Mouse (Mus musculus): Measurements from ENCODE around the gene Myo6.
"Not testable (repeated sequence)": the region's sequence is repeated elsewhere in the genome, so short reads cannot be mapped to it uniquely, and the experiment has no call there.

Myo6 gene

DNA sequence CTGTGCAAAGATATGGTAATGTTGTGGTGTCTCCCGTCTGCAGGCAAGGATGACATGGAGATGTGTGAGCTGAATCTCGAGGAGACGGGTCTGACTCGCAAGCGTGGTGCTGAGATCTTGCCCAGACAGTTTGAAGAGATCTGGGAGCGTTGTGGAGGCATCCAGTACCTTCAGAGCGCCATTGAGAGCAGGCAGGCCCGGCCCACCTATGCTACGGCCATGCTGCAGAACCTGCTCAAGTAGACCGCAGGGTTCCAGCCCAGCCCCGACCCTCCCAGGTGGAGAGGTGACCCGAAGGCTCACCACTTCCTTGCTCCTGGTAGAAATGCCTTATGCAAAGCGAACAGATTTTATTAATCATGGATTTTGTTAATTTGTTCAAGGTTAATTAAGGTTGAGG, 142.8 kb downstream of the Myo6 start:
- DNase-seq: no peak

DNA sequence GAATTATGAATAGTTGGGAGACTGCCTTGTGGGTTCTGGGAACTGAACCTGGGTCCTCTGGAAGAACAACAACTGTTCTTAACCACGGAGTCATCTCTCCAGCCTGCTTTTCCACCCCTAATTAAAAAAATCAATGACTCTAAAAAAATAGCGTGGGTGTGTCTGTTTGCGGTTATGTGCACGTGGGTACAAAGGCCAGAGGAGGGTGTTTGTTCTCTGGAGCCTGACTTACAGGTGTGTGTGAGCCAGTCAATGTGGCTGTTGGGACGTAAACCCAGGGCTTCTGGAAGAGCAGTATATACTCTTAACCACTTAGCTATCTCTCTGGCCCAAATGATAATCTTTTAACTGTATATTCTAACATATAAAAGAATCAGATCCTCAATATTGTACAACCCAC, 148.8 kb downstream of the Myo6 start:
- no peak for DNase-seq

DNA sequence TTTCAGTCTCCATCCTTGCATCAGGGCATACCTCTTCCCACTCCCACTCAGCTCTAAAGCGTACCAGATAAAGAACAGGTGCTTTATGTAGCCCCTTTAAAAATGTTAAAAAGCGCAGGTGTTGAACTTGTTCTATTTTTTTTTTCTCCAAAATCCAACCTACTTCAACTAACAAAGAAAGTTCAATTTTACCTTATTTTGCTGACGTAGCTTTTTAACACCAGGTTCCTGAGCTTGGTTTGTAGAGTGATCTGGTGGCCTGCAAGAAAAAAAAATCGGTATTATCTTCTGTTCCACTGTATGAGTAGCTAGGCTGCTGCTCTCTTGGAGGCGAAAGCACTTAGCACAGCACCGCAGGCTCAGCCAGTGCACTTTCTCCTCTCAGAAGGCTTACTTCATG, 151.1 kb downstream of the Myo6 start:
- DNase-seq: no peak

DNA sequence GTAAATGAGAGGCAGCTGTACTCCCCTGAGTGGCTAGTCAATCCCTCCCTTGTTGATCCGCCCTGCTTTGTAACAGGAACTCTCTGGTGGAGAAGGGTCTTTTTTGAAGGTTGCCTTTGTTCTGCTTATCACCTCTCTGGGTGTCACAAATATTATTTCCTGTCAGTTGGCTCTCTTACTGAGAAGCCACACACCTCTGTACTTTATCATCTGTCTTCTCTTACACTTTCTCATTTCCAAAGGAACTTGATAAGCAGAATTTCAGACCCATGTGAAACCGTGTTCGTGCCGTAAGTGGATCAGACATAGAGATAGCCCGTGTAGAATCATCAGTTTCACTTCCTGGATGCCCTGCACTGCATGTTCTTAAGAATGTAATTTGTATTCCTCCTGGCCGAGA, 153.2 kb downstream of the Myo6 start:
- DNase-seq: no peak

DNA sequence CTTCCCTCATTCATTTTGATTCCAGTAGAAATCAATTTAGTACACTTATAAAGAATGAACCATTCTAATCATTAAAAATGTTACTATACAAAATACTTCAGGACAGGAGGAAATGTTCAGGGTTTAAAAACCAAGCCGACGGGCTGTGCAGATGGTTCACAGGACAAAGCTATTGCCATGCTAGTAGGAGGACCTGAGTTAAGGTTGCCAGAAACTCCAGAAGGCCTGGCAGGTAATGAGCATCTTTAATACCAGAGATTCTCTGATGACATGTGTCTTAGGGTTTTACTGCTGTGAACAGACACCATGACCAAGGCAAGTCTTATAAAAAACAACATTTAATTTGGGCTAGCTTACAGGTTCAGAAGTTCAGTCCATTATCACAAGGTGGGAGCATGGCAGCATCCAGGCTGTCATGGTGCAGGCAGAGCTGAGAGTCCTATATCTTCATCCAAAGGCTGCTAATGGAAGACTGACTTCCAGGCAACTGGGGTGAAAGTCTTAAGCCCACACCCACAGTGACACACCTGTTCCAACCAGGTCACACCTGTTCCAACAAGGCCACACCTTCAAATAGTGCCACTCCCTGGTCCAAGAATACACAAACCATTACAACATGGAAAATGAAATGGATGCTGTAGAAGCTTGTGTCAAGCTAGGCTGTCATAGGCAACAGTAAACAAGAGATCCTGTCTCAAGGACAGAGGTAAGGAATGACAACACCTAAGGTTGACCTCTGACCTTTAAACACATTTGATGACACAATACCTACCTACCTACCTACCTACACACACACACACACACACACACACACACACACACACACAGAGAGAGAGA, 156.4 kb downstream of the Myo6 start:
- not testable (repeated sequence) for DNase-seq

DNA sequence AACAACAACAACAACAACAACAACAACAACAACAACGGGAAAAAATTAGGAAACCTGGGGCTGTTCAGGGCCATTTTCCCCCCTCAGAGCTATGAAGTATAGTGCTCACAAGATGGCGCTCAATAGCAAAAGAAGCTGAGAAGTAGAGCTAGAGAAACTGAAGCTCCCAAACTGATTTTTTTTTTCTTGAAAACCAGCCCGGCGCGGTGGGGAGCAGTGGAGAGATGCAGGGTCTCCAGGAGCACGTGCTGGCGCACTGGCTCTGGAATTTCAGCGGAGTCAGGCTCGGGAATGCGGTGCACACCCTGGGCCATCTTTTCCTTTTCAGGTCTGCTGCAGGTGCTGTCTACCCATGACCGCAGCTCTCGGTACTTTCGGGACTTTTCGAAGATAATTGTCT, 167.3 kb downstream of the Myo6 start:
- DNase-seq: peak; percentile 28

DNA sequence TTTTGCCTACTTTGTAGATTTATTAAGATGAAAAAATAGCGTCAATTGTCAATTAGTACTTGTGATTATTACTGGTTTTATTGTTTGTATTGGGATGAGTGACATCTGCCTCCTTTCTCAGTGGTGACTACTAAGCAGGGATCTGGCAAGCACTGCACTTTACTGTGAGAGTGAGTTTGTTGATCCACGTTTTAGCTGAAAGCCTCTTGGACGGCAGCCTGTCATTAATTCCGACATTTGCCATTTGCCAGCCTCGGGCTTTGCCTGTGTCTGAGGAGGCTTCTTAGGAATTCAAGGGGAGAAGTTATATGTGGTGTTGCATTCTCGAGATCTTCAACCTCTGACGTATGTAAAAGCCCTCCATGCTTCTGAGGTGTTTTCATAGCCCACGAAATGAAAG, 168.6 kb downstream of the Myo6 start:
- DNase-seq: no peak

DNA sequence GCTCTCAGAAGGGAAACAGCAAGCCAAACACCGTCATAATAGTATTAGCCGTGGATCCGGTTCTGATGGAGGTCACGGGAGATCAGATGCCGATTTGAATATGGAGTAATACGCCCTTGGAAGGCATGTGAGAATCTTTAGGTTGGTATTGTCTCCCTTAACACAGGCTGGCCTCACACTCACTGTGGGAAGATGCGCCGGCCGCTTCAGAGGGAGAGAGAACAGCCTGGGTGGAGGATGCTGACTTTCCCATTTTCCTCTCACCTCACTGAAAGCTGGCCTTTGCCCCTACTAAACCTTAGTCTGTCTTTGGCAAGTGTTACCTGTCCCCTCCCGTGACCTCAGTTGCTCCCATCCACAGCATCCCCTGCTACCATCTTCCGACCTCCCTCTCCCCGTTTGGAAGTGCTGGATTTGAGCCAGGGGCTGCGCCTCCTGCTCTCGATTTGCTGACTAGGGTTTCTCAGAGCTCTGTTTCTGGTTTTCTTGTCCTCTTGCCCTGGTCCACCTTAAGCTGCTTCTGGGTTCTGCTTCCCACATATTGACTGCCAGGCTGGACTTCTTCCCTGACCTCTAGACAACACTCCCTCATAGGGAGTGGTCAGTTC, 169.3 kb downstream of the Myo6 start:
- DNase-seq: peak; percentile 10

DNA sequence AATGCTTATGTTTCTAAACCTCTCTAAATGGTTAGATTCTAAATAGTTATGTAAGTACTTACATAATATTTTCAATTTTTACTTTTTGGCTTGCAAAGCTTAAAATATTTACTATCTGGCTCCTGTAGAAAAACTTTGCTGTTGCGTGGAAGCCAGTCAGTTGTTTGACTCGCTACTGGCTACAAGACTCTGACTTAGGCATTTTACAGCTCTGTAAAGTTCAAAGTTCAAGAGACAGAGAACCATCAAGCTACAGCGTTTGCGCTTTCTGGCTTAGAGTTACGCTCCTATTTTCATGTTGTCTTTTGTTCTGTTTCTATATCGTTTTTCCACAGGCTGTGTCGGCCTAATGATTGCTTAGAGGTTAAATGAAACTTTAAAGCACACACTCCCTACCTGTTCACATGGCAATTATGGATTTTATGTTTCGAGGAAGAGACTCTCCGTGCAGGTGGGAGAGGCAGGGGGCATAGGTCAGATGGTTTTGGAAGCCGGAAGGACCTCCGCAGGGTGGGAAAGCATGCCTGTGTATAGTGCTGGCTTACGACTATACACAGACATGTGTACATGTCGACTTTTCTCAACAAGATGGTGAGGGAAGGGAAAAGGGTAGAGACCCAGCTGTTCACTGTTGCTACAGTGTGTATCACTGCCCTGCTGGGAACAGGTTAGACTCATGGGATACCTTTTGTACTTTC, 171.0 kb downstream of the Myo6 start:
- no peak for DNase-seq

DNA sequence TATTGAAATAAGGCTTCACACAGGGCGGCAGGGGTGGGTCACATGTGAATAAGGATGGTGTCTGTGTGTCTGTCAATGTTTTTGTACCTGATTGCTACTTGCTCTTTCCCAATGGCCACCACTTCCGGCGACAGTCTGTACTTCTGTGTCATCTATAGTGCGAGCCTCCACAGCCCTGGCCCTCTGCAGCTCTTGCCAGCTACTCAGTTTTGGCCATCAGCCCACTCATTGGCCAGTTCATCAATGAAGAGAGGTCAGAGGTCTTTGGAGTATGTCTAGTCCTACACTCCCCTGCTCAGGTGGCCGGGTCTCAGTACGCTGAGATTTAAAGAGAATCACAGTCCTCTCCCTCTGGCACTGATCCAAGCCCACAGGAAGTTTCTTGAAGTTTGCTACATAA, 173.2 kb downstream of the Myo6 start:
- no peak for DNase-seq

DNA sequence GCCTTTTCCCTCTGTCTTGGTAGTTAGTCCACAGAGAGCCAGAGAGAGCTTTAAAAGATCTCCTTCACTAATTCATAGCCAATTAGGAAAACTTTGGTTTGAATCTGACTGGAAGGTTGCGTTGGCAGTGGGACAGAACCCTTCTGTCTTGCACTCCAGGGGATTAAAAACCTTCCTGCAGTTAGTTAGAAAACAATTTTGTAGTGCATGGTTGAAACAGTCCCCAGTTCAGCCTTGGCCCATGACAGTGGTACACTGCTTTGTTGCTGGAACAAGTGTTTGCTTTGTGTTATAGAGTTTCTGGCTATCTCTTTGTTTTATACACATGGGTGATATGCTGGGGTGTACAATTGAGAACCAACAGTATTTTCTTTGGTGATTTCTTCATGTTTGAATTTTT, 176.1 kb downstream of the Myo6 start:
- DNase-seq: no peak

DNA sequence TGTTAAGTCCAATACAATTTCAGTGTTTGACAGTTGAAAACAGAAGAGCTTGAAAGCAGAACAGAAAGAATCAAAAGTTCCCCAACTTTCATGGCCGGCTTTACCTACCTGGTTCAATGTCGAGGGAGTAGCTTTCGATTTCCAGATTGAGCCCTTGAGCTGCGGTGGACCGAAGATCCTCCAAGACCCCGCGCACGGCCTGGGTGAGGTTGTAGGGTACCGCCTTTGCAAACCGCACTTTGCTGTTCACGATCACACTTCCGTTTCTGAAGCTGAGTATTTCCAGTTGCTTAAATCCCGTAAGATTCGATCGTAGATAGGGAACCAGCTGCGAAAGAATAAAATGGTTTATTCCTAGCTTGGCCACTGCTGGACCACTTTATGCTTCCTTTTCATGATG, 176.9 kb downstream of the Myo6 start:
- DNase-seq: no peak

DNA sequence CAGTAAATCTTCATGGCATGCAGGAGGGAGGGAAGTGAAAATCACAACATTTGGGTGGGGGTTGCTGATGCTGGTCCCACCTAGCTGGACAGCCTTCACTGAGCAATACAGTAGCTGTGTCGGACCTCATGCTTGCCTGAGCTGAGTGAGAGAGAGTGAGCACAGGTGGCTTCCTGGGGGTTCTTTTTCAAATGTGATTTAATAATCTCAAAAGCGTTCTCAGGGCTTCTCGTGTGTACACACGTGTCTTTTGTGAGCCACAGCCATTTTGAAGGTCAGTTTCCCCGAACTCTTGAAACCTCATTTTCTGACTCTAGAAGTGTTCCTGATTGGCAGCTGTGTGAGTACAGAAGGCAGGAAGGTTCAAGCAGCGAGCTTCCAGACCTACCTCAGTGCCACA, 177.7 kb downstream of the Myo6 start:
- no peak for DNase-seq

DNA sequence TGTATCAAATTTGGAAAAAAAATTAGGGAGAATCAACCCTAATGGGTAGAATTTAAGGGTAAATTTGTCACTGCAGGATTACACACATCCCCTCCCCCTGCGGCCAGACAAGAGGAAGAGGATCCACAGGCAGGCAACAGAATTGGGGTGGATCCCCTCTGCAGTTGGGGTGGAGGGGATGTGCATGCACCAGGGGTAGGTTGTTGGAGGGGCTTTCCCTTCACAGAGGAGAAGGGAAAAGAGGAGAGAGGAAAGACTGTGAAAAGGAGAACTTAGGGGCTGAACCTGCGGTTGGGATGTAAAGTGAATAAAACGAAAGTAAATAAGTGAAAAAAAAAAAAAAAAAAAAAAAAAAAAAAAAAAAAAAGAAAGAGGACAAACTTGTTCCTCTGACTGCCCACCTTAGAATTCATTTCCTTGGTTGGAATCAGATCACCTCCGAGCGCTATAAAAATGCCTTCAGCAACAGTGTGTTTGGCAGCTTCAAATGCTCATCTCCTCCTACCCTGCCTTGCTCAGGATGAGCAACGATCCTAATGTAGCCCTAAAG, 179.7 kb downstream of the Myo6 start:
- no peak for DNase-seq

DNA sequence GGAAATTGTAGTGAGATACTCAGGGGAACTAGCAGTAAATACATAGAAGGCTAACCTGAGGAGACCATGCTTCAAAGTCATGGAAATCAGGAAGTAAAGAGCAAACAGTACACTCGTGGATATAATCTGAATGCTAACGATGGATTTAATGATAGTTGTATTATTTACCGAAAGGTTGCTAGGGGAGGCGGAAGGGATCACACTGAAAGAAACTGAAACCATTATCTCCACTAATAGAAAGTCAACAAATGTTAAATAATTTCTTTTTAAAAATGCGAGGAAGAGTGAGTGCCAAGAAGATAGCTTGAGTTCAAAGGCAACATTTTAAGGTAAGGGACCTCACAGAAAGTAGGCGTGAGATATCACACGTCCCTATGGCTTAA, 186.5 kb downstream of the Myo6 start:
- DNase-seq: no peak

DNA sequence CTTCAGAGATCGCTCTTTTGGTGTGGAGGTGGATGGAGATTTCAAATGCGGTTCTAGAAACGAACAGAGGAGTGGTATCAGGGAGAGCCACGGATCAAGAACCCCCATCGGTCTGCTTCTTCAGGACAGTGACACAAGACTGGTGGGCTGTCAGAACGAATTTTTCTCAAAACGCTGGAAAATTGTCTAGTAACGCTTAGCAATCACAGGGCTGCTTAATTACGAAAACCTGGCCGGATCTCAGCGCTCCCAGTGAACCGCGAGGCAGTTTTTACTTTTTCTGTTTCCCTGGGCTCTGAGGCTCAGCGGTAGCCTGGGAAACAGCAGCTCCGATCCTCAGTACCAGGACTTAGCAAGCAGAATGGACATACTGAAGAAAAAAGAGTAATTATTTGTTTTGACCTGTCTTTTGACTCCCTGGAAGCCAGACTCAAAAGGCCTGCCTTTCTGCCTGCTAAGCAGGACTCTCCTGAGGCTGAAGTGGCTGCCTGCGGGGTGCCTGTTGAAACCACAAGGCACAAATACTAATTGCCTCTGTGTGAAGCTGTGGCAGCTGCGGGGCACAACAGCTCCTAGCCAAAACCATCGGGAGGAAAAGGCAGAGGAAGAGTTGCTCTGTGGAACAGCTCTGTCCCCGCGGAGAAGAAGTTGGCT, 187.0 kb downstream of the Myo6 start:
- DNase-seq: no peak

DNA sequence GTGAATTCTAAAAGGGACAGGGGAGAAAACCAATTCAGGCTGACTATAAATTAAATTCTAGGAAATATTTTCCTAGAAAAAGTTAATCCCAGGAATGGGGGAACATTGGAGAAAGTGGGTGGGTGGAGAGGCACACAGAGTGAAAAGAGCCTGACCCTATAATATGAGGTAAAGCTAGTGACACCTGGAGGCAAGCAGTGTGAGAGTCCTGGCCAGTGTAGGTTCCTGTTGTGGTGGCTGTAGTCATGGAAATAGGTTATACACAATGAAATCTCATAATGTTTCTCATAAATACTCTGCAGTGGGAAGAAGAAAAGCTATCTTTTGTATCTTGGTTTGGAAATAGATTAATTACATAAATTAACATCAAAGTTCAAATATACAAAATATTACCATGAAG, 195.2 kb downstream of the Myo6 start:
- no peak for DNase-seq

Data from kidney, adult 18-20 months (tissue).